Mouse (Mus musculus) gastrocnemius, adult 8-10 months (tissue): Measurements from ENCODE around the gene Zfp956. TPM values are rescaled to one million over a fixed set of nuclear protein-coding genes. Genes with fewer than 3 reads are reported as not detected.

Source experiments
- DNase-seq, 2 experiments: peaks; one replicate each; pipeline ENCODE4 v3.0.0; 2022; ENCODE audit warnings: low spot score in 2 of 2
- total RNA-seq, 4 experiments: library from RNA; stranded (reverse); gene quantifications; 2 replicates each; pipeline ENCODE4 v1.2.4; 2022

The Zfp956 gene
- 1 to 10 TPM; 6.0 to 9.0 (median 8.1) TPM for total RNA-seq

DNA sequence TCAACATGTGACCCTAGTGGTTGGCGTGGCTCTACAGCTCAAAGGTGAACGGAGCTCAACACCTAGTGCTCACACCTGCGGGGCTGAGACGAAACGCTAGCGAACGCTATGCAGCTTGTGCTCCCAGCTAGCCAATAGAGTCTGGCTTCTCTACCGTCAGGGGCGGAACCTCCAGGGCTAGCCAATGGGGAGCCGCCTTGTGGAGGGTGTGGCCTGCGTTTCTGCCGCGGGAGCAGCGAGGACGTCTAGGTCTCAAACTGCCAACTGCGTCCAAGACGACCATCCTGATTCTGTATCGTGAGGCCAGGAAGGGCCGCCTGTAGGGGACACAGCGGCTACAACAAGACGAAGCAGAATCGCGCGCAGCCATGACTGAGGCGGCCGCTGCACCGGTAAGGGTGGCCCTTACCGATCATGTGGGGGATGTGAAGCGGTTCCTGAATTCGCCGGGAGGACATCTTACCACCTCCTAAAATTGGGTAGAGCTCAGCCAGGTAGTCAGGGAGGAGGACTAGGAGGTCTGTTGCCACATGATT lies at the start of gene Zfp956:
Gene Zfp956 (plus strand): TSS at position 200 of the 536 bp plus-strand sequence.
- DNase-seq = peak; percentile 91 to 92

DNA sequence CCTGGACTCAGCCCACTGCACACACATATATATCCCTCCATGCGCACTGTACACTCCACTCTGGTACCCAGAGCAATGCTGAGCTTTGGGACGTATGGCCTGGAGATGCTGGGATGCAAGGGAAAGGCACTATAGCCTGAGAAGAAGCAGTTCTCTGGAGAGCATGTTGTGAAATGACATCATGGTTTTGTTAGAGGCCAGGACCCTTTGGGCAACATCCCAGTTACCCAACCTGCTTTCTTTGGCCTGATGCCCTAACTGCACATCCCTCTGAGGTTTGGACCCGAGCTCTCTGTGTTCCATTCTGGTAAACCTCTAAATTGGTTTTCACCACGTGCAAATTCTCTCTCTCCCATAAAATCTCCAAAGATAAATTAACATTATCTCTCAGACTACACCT lies 49.6 kb upstream of the Zfp956 start:
- no peak for DNase-seq

DNA sequence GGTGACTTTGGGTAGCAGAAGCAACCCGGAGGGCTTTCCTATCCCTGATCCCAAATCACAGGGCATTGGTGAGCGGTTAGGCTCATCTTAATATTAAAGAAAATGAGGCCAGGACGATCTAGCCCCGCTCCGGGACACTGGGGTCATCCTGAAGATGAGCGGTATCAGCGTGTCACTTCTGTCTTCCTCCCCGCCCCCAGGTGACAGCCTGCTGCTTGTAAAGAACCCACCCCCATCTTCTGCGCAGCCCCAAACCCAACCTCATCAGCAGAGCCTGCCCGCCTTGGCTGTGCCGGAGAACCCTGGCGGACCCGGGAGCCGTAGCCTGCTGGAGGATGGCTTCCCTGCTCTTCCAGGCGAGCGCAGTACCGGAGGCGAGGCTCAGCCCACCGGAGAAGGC lies 48.8 kb upstream of the Zfp956 start:
- no peak for DNase-seq

DNA sequence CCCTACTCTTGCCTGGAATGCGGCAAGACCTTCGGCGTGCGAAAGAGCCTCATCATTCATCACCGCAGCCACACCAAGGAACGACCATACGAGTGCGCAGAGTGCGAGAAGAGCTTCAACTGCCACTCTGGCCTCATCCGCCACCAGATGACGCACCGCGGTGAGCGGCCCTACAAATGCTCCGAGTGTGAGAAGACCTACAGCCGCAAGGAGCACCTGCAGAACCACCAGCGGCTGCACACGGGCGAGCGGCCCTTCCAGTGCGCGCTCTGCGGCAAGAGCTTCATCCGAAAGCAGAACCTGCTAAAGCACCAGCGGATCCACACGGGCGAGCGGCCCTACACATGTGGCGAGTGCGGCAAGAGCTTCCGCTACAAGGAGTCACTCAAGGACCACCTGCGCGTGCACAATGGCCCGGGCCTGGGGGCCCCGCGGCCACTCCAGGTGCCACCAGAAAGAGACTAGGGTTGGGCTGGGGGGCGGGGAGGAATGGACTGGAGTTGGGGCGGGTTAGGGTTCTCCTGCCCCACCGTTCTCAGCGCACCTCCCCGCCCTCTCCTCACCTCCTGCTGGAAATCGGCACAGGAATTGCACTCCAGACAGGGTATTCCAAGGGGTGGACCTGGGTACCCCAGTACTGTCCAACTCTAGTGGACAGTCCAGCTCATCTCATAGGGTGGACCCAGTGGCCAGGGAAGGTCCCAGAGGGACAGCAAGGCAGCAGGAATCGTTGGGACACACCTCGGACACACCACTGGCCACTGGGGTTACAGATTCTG lies 48.1 kb upstream of the Zfp956 start:
- DNase-seq = no peak

DNA sequence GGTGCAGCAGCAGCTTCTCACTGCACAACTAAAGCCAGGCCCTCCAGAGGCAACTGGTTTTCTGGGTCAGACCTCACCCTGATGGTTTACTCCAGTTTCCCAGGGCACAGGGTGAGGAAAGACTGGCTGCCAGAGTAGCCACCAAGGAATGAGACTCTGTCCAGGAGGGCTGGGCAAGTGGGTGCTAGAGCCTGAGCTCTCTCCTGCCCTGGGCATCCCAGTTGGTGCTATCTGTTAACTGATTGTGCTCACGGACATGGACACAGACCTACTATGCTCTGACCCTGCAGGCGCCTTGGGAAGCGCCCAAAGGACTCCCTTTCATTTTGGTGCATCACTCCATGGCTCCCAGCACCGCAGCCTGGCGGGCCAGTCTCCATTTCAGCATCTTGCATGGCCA lies 46.9 kb upstream of the Zfp956 start:
- DNase-seq = no peak

DNA sequence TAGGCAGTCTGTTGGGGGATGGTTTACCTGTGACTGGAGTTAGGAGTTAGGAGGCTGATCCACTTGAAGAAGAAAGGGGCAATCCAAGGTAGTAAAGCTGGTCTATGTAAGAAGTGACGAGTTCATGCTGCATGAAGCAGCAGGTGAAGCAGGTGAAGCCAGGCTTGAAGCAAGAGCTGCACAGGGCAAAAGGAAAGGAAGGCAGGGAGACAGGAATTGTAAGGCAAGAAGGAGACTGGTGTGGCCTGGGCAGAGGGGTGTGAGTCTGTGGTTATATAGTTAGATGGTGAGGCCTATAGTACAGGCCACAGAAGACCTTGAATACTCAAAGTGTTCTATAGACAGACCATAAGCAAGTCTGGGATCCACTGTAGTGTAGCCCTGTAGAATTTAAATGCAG lies 44.2 kb upstream of the Zfp956 start:
- DNase-seq = no peak

DNA sequence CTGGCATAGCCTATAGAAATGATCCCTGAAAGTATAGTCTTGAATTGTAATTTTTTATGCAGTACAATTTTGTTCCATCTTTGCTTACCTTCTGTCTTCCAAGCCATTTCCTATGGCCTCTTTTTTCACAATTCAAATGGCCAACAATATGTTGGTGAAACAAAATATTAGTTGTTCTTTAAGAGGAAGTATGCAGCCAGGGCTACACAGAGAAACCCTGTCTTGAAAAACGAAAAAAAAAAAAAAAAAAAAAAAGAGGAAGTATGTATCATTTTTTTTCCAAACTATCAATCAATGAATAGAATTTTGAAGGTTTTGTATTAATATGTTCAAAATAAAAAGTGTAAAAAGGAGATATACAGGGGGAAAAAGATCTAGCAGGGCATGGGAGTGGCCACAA lies 41.5 kb upstream of the Zfp956 start:
- no peak for DNase-seq

DNA sequence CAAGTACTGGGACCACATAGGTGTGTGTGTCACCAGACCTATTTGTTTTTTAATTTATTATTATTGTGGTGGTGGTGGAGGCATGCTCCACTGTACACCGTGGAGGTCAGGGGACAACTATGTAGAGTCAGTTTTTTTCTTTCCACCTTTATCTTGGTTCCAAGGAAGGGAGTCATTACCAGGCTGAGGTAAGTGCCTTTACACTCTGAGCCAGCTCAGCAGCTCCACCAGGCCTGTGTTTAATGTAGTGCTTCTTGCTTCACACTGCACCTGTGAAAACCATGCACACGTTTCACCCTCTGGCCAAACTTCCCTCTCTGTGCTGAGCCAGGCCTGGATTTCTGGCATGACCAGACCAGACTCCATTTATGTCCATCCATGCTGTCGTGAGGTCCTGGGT lies 40.2 kb upstream of the Zfp956 start:
- no peak for DNase-seq

DNA sequence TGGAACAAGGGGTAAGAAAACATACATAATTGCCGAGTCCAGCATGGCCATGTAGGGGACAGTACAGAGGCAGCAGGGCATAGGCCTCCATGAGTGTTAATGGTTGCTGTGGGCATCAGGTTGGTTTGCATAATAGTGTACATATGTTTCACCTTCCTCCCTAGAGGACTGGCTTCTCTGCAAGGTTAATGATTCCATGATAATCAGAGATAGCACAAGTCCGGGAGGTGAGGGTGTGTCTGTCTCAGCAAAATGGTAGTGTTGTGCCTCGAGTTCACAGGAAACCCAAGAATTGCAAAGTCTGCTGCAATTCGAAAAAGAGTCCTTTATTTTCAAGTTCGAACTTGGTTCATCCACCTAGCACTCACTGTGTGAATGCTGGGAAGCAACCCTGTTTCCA lies 36.1 kb upstream of the Zfp956 start:
- no peak for DNase-seq

DNA sequence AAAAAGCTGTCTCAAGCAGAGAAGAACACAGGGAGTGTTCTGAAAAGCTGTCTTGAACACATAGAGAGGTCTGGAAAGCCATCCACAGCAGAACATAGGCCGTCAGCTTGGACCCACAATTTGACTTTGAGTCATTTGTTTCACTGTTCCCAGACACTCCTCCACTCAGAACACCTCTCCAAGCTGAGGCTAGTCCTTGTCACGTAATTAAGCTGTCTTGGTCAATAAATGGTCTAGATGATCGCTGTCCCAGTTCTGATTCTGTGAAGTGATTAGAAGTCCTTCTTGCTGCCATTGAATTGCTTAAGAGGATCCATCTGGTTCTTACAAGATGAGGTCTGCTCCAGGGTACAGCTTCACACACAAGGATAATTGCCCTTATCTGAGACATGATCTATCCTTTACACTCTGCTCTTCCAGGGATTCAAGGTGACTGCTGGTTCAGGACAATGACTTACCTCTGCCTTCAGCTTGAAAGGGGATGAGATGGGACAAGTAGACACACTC lies 34.4 kb upstream of the Zfp956 start:
- no peak for DNase-seq

DNA sequence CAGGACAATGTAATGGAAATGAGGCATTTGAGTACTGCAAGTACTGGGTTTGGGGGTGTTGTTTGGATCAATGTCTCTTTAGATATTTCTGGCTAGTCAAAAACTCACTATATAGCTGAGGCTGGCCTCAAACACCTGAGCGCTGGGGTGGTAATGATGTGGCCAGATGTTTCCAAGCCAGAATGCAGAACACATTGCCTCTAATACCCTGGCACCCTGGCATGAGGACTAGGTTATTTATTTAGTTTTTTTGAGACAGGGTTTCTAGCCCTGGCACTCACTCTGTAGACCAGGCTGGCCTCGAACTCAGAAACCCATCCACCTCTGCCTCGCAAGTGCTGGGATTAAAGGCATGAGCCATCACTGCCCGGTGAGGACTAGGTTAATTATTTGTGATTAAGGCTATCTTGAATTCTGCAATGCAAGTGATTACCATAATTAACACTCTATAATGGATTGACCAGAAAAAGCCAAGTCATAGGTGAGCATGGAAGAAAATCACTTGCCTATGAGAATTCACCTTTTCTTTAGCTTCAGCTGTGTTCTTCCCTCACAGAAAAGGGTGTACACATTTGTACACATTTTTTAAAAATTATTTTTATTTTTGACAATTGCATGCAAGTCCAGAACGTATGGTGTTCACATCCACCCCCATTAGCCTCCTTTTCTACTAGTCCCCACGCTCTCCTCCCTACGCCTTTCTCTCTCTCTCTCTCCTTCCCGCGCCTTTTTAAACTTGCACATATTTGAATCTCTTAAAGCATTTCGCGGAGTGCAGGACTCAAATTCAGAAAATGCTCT lies 33.3 kb upstream of the Zfp956 start:
- no peak for DNase-seq

DNA sequence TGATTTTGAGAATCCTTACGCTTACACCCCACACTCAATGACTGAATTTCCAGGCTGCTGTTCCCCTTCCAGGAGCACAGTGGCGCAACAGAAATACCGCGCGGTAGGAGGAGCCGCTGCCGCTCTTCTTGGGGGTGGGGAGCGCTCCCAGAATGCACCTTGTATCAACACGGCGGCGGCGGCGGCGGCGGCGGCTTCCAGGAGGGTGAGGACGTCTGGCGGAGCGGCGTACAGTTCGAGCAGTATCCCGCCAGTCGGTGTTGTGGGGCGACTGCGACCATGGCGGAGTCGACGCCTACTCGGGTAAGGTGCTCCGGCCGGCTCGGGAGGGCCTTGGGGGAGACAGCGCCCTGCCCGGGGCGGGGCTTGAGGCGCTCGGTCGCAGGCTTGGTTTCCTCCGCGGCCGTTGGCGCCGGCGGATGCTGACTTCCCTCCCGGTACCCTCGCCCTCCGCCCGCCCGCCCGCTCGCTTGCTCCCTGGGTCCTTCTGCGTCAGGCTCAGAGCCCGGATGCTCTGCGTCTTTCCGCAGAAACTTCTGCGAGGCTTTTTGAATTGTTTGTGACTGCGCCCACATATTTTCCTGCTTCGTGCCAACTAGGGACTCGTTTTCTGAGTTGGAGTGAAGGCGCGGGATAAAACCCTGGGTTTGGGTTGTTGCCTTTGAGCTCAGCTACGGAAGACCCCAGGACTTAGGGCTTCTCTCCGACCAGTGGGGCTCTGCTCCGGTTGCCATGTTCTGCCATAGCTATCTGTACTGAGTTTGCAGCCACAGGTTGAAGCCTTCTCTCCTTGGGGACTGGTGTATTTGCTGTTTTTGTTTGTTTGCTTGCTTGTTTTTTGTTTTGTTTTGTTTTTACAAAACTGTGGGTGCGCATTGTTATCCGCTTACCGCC lies 32.5 kb upstream of the Zfp956 start, which contains the start of gene Zfp212:
Gene Zfp212 (plus strand): TSS at position 30 of the 894 bp plus-strand sequence.
- peak; percentile 61 to 71 for DNase-seq

DNA sequence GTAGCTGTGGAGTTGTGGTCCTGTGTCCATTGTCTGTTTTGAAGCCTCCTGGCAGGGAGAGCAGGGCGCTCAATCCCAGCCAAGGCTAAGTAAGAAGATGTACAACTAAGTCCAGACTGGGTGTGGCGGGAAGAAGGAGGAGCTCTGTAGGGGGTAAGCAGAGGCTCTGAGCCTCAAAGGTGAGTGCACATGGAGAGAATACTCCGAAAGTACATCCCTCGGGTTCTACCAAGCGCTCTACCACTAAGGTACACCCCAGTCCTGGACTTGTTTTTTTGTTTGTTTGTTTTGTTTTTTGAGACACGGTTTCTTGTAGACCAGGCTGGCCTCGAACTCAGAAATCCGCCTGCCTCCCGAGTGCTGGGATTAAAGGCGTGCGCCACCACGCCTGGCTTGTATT lies 10.7 kb upstream of the Zfp956 start:
- DNase-seq = no peak

DNA sequence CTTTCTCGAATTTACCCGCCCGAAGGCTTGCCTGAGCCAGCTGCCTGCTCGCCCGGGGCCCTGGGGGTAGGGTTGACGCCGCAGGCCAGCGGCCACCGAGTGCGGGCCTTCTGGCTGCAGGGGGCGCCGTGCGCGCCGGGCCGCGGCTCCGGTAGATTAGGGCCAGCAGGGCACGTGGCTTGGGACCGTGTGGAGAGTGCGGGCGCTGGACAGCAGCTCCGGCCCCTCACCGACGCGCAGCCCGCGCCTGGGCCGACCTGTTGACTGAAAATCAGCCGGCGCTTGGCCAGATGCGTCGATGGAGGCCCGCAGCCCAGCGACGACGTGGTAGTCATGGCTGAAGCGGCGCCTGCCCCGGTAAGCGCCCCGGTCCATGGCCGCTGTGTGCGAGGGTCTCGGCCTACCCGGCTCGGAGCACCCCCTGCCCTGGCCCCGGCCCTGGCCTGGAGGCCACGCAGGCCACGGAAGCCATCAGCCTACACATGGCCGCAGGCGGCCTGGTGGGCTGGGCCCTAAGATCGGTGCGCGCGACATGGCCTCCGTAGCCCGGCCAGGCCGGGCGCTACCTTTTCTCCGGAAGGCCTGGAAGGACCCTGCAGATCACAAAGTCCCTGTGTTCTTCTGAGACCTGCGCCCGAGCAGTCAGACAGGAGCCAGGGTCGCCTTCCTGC lies 10.0 kb upstream of the Zfp956 start:
- DNase-seq = peak; percentile 54 to 66

DNA sequence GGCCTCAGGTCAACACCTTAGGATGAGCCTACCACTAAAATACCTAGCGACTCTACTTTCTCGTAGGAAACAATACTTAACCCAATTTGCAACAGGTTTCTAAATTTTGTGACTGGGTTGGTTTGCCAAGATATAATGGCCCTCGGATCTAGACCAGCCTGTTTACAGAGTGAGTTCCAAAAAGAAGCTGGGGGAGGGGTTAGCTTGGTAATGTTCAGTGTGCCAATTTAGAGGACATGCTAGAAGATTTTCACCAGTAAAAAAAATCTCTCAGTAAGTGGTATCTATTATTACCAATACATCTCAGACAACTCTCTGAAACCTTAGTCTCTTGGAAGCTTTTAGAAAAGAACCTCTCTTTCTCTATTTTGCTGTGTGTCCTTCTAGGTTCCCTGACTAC lies 9.5 kb upstream of the Zfp956 start:
- DNase-seq = no peak

DNA sequence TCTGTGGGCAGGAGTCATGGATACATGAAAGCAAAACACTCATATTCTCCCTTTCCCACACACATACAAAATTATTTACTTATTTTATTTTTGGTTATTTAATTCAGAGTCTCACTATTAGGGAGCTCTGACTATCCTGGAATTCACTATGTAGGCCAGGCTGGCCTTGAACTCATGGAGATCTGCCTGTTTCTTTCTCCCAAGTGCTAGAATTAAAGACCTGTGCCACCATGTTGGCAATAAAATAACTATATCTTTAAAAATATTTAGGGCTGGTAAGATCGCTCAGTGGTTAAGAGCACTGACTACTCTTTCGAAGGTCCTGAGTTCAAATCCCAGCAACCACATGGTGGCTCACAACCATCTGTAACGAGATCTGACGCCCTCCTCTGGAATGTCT lies 5.8 kb upstream of the Zfp956 start:
- DNase-seq = no peak

DNA sequence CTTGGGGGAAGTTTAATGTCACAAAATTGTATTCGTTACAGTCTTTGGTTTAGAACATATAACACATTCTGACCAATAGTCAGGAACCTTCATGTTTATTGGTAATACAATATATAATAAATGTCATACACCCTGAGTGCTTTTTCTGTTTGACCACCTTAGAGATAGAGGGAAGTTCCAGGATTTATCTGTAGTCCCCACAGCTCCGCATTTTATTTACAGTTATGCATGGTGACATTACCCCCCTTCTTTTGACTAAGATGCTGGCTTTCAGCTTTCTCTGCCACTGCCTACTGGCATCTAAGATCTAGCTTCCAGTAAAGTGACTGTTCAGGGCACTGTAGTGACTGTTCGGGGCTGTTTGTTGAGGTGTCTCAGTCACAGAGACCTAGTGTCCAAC lies 1.2 kb downstream of the Zfp956 start:
- DNase-seq = no peak

DNA sequence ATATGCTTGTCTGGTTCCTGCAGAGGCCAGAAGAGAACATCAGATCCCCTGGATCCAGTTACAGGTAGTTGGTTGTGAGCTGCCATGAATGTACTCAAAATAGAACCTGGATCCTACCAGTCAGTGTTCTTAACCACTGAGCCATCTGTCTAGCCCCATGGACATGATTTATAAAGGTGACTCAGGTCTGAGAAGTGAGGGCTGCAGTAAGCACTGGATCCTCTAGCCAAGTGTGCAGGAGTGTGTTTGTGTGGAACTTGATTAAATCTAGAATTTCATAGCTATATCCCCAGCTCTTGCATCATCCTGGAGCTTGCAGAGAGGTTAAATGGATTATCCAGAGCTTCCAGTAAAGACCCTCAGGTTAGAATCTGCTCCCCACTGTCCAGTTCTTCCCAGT lies 4.6 kb downstream of the Zfp956 start:
- no peak for DNase-seq

DNA sequence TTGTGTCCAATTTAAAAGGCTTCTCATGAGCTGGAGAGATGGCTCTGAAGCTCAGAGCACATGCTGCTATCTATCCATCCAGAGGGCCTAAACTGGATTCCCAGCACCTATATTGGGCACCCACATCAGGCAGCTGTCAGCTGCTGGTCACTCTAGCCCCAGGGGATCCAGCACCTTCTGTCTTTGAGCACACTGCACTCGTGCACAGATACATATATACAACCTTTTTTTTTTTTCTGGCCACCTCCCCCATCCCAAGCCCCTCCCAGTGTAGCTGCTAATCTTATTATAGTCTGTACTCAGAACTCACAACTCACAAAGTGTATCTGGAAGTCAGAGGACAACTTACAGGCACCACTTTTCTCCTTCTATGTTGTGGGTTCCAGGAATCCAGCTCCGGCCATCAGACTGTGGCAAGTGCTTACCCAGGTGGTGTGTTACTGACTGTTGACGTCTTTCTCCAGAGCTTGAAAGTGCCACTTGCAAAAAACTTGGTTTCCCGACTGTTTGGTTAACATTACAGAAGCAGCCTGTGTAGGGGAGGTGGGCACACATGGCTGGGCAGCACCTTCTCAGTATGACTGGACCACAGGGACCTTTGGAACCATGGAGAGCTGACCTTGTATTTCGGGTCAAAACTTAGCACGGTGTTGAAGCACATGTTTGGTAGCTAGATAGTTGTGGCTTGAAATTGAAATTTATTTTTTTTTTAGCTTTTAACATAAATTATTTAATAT lies 7.7 kb downstream of the Zfp956 start:
- DNase-seq = no peak

DNA sequence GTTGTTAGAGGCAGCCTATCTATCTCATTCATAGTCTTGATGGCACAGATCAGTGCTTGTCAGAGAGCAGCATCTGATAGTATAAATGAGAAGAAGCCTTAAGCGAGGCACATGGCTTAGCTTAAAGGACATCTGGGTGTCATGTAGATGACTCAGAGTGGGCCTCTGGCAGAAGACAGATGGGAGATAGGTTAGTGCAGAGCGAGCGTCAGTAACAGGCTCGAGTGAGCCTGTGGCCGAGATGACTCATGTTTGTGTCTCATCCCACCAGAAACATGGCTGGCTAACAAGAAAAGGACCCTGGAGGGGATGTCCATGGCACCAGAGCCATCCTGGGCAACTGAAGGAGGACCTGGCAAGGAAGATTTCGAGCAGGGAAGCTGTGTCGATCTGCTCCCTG lies 9.9 kb downstream of the Zfp956 start:
- no peak for DNase-seq
